Mouse (Mus musculus) monocyte, adult 2 months (primary cell): ENCODE data around the gene Drc7.

Experiments used
- DNase-seq, 2 experiments: peaks; one replicate each; pipeline ENCODE4 v3.0.0; 2022; ENCODE audit warnings: low spot score in 2 of 2, low read depth in 1 of 2

Drc7 gene

GRCm38 (mm10) chr8:95126497-95126896 lies 71.6 kb downstream of the Drc7 start:
- DNase-seq, result no peak

- no peak for DNase-seq
These were observed 72.8 kb downstream of the Drc7 start for GRCm38 (mm10) chr8:95127658-95128057.
